Mouse (Mus musculus): ENCODE data around the gene Psors1c2.

- TF ChIP-seq MYOD1 (IDR thresholded peaks at IDR 0.05; ENCODE audit: control insufficient read depth, insufficient read length, low read depth) = no peak
- no peak for TF ChIP-seq CTCF (IDR thresholded peaks at IDR 0.05; ENCODE audit: control insufficient read depth, insufficient read depth, insufficient read length)
- no peak for TF ChIP-seq USF1 (IDR thresholded peaks at IDR 0.05; ENCODE audit: low read depth)
Observed at GRCm38 (mm10) chr17:35502226-35502625, 30.8 kb upstream of the Psors1c2 start.
